Mouse (Mus musculus): ENCODE data around the gene Znrf1.

The Znrf1 gene

DNA sequence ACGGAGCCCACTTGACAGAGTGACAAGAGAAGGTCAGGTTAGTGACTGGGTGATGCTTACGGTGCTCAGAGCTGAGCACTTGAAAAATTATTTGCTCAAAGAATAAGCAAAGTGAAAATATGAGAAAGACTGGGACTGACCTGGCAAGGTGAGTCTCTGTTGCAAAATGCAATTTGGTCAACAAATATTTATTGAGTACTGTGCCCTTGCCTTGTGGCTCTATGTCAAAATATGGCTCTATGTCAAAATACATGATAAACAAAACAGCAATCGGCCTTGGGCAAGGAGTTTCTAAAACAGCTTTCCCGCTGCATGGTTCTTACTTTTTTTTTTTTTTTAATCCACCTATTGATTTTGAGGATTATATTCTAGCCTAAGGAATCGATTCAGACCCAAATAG, 406 bp upstream of the Znrf1 start:
- no peak for DNase-seq

DNA sequence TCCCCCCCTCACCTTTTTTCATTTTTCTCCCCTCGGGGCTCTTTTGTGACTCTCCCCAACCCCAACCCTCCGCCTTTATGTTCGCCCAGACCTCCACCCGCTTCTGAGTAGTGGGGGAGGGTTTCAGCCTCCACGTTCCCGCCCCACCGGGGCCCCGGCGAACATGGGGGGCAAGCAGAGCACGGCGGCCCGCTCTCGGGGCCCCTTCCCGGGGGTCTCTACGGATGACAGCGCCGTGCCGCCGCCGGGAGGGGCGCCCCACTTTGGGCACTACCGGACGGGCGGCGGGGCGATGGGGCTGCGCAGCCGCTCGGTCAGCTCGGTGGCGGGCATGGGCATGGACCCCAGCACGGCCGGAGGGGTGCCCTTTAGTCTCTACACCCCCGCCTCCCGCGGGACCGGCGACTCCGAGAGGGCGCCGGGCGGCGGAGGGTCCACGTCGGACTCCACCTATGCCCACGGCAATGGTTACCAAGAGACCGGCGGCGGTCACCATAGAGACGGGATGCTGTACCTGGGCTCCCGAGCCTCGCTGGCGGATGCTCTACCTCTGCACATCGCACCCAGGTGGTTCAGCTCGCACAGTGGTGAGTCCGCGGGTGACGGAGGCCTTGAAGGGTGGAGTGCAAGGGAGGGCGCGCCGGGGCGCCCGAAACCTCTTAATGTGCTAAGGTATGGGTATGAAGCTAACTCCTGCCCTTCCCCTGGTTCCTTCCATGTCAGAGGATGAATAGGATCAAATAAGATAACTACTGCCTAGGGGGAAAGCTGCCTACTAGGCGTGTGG, 1.3 kb downstream of the Znrf1 start:
- peak; percentile 20 to 31 for DNase-seq

DNA sequence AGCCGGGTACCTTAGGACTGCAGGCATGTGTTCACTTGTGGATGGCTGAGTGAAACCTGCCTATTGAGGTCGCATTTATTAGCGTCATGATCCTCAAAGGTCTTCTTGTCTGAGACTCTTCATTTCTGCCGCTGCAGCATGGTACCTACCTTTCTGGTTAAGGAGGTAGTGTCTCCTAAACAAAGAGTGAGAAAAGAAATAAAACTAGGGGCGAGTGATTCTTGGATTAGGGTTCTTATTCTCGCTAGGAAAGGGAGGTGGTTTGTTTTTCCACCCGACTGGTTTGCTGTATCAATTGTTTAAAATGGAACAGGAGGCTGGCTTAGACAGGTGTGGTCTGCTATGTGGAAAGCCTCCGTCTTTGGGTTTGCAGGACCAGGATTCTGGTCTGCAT, 1.9 kb downstream of the Znrf1 start:
- DNase-seq = no peak

DNA sequence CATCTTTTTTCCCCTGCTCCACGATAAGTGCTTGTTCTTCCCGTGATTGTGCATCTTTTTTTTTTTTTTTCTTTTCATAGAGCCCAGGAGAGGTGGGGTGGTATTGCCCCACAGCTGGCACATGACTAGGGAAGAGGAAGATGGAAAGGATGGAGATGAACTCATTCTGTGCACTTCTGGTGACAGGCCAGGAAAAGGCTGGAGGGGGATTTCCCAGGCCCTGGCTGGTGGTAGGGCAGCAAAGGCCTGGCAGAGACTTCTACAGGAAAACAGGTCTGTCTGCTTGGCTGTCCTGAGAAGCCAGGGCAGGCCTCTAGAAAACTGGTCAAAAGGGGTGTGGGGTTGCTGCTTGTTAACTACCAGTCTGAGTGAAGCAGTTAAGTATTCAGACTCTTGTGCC, 2.3 kb downstream of the Znrf1 start:
- DNase-seq = peak in 1 of 2 experiments; percentile 35

DNA sequence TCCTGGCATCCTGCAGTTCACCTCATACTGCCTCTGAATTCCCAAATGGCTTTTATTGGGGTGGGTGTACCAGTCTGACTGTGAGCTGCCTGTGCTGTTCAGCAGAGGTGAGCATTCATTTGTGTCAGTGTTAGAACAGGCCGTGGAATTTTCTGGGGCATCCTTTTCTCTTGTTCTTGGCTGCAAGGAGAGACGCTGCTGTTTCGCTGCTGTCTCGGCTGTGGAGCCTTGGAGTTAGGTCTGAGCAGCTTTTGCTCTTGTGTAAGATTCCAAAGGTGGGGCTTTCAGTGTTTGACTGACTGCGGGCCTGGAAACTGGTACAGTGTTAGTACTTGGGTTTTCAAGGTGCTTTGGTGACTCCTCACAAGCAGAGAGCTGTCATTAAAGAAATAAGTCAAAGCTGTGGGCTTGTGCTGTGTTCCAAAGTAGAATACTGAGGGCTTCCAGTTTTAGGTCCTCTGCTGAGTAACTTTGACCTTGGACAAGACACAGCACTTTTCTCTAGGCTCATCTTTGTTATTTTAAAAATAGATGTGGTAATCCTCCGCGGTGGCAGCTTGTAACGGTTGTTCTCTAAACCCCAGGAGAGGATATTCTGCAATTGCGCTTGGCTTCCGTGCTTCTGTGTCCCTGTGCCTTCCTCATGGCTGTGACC, 3.7 kb downstream of the Znrf1 start:
- DNase-seq = no peak

DNA sequence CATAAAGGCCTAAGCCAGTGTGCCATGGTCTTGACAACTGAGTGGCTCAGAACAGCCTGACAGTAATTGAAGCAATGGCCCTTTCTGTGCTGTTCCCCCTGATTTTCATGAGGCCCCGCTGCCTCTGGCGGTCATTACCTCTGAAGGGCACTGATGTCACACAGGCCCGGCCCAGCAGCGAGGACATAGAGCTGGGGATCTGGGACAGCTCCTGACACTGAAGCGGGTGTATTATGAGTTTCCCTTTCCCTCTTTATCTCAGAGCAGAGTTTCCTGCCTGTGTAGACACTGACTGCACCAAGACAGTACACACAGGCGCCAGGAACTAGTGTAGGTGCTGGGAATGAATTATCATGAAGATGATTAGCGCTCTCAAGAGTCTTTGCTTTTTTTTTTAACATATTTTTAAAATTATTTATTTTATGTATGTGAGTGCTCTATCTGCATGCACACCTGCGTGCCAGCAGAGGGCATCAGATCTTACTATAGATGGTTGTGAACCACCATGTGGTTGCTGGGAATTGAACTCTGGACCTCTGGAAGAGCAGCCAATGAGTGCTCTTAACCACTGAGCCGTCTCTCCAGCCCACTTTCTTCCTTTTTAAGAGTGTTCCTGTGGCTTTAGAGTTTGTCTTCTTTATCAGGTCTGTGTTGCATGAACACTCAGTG, 7.9 kb downstream of the Znrf1 start:
- DNase-seq = no peak

DNA sequence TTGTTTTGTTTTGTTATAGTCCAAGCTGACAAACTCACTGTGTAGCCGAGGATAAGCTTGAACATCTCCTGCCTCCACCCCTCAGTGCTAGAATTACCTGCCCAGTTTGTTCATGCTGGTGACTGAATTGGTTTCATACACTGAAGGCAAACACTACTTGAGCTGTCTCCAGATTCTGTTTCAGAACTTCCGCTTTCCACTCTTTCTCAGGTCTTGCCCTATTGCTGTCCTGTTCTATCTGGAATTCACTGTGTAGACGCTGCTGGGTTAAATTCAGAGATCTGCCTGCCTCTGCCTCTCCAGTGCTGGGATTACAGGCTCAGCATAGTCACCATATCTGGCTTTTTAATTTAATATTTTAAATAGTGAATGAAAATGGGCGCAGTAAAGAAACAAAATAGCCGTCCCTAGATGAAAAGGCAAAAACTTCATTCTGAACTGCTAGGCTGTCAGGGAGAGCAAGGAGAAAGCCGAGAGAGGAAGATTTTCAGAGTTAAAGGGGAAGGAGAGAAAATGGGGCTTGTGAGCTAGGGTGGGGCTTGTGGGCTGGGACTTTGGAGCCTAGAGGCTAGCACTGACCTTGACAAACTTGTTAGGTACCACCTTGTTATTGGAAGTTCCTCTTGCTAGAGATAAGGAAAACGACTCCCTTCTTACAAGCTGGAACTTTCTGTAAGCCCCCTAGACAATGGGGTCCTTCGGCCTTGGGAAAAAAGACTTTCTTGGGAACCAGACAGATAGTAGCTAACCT, 9.7 kb downstream of the Znrf1 start:
- DNase-seq = no peak

DNA sequence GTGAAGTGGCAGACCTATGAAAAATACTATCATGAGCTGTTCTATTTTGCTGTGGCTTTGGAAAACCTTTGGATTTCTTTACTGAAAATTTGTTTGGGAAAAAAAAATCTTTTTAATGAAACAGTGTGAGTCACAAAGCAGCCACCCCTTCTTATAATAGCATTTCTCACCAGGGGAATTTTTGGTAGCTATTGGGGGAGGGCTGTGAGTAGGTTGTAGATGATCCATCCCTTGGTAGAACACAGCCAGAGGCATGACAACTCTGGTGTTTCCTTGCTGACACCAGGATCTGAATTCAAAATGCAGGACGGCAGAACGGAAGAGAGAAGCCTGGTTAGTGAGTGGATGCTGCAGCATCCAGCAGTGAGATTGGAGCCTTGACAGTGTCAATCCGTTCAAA, 11.2 kb downstream of the Znrf1 start:
- DNase-seq = no peak

DNA sequence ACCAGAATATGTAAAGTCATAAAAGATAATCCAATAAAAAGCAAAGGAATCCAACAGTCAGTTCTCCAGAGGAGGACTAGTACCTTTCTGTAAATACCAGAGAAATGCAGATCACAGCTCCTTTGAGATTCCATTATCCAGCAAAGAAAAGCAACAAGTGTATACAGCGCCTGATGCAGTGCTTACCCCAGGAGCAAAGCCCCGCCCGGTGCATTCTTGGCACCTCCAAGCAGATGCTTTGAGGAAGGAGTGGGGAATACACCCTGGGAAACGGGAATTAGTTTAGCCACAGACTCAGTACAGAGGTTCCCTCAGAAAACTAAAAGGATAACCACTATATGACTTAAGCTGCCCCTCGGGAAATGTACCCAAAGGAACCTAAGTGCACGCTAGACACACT, 12.3 kb downstream of the Znrf1 start:
- no peak for DNase-seq

DNA sequence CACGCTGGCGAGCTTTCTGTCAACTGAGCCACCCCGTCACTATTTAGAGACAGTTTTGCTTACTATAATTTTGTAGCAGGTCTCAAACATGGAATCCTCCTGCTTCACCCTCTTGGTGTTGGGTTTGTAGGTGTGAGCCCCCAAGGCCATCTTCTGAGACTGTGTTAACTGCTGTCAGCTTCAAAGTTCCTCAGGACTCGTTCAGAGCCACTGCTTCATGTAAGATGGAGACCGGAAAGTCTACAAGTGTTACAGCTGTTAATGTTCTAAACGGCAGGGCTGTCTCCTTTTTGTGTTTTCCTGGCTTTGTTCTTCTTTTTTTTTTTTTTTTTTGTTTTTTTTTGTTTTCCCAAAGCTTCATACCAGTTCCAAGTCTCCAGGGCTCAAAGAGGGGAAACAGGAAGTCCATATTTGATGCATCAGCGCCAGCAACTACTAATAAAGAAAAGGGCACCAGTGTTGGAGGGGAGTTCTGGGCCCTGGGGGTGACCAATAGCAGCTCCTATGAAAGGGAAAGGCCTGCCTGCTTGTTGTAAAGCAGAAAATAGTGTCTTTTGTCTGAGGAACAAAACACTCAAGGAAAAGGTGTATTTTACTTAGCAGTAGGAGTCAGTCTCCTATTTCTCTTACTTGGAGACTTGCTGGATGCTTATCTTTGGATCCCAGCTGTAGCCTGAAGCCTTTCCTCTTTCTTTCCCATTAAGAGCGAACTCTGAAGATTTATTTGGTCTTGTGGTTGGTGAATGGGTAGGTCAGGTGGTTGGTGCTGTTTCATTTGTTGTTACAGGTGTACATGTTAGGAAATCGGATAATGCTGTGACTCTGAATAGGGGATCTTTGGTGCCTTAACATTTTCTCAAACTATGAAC, 14.3 kb downstream of the Znrf1 start:
- DNase-seq = no peak

DNA sequence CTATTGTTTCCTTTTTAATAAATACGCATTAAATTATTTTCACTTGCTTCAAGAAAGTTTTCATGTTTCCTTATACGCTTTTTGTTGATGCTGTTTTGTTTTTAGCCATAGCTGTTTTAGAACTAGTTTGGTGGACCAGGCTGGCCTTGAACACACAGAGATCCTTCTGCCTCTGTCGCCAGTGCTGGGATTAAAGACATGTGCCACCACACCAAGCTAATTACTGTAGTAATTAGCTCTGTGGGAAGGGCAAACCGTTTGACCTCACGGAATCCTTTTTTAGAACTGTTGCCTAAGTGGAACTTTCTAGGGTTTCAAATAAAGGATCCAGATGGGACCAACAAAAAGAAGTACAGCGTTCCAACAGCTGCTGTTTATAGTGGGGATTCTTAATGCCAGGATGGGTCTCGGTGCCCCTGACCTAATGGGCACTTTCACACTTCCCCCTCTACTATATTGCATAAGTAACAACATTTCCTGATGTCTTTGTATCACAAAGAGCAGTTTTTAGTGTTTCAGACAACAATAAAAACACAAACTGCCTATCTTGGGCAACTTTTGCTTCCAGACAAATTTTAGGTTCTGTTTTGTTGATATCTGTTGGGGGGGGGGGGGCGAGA, 15.7 kb downstream of the Znrf1 start:
- no peak for DNase-seq

DNA sequence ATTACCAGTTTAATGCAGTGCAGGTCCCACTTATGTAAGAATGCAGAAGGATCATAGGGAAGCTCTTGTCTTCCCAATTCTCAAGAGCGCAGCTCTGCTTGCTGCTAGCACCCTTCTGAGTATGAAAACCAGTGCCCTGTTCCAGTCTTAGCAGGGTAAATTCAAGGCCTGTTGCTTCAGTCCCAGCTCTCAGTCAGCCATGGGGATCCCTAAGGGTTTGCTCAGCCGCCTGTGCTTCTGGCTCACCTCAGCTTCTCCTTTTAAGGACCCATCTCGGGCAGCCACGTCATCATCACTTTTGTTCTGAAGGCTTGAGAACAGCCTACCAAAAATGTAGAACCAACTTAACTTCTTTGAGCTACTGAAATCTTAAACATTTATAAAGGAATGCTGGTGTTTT, 25.9 kb downstream of the Znrf1 start:
- no peak for DNase-seq

DNA sequence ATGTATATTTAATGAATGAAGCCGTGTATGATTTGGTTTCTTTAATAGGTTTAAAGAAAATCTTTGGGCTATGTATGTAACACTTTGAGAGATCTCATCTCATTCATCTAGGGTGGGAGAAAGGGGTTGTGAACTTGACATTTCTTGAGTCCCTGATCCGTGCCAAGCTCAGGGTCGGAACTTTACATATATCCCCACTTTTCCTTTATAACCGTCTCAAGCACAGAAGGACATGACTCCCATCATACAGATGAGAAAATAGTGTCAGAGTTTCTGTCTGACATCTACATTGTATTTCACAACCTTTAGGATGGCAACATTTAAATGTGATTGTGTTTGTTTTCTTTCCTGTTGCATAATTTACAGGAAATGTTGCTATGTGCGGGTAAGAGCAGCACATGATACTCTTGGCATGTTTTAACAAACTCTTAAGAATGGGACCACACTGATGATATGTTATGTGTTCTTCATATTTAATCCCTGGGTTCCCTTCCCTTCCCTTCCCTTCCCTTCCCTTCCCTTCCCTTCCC, 26.4 kb downstream of the Znrf1 start:
- no peak for DNase-seq

DNA sequence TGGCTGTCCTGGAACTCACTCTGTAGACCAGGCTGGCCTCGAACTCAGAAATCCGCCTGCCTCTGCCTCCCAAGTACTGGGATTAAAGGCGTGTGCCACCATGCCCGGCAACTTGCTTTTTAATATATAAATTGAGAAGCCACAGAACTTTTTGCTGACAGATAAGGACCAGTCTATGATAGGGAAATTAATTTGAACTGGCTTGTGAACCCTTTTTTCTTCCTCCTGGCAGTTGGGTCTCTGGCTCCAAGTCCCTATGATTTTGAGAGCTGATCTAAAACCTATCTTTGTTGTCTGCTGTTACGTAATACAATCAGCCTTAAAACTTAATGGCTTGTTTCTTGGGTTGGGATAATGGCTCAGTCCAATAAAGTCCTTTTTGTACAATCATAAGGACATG, 27.2 kb downstream of the Znrf1 start:
- no peak for DNase-seq

DNA sequence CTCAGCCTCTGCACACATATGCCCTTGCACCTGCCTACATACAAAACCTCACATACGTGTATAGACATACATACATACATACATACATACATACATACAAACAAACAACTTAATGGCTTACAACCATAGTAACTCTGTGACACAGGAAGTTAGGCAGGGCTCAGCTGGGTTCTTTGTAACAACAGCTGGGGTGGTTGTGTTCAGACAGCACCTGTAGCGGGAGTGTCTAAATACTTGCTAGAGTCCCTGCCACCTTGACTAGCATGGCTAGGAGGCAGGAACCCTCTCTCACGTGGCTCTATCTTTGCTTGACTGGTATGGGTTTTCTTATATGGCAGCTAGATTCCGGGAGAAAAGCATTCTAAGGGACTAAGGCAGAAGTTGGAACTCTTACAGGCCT, 27.8 kb downstream of the Znrf1 start:
- no peak for DNase-seq

DNA sequence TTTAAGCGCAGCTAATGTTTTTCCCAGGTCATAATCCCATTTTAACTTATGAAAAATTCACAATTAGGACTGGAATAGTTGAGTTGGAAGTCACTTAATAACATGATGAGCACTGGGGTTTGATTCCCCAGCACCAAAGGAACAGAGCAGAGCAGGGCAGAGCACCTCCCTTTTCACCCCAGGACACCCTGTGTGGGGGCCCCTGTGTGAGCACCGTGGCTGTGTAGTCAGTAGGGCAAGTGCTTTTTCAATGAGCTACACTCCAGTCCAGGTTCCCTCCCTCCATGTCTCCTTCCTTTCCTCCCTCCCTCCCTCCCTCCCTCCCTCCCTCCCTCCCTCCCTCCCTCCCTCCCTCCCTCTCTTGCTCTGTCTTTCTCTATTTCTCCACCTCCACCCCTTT, 28.2 kb downstream of the Znrf1 start:
- no peak for DNase-seq

DNA sequence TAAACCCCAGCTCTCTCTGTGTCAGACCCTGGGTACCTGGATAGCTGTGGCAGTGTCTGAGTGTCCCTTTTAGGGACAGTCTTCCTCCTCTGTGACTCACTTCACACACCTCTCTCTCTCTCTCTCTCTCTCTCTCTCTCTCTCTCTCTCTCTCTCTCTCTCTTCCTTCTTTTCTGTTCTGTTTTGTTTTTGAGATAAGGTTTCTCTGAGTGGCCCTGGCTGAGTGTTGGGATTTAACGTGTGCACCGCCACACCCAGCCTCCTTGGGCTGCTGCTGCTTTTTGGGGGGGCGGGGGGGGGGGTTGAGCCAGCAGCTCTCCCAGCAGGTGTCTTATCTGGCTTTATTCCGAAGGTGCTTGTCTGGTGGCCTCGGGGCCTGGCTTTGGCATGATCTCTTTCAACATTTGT, 29.9 kb downstream of the Znrf1 start:
- DNase-seq = no peak

DNA sequence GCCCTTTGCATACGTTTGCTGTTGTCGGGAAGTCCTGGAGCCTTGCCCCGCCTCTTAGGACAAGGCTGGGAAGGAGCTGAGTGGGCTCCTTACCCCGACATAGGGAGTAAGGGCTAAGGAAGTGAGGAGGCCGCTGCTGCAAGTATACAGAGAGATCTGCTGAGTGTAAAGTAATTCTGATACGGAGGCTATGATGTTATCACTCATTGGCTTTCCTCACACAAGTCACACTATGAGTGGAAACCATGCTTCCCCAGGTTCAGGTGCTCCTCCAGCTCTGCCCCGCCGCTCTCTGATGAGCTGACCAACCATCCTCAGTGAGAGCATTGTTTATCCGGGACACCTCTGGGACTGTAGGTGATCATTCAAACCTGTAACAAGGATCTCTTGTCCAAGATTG, 30.4 kb downstream of the Znrf1 start:
- DNase-seq = no peak

DNA sequence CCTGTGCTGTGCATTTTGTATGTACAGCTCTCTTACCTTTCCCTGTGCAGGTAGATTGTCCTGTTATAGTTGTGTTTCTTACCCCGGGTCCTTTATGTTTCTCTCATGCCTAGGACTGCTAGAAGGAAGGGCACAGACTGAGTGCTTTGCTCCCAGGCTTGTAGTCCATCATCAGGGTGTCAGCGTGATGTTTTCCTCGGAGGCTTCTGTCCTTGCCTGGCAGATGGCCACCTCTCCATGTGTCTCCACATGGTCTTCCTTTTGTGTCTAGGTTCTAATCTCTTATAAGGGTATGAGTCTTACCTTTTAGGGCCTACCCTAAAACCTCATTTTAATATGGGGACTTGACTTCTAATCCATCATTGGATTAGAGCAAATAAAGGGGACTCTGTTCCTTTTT, 31.7 kb downstream of the Znrf1 start:
- DNase-seq = no peak

DNA sequence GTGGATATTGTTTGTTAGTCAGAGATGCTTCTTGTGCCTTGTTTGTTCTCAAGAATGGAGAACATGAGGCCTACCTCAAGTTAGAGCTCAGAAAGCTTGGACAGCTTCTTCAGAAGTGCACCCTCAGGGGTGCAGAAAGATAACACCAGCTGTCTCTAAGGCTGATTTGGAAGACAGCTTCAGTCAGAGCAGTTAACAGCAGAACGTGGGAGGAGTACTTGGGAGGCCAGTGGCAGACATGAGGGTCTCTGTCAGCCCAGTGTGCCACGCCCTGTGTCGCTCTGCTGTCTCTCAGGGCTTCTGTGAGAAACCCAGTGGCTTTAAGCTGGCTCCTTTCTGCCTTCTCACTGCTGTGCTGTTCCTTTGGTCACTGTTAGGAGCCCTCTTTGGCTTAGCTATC, 32.1 kb downstream of the Znrf1 start:
- no peak for DNase-seq

DNA sequence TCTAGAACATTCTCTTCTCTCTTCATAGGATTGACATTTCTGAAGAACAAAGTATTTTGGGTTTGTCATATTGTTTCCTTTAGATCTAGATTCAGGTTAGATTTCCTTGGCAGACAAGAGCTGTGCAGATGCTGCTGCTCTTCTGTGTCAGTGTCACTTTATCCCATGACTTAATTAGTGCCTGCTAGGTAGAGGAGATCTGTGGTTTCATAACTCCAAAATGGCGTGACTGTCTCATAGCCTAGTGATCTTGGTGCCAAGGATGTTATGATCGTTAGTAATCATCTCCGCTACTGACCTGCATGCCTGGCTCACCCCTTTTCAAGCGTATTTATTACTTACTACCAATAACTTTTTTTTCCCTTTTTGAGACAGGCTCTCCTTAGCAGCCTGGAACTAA, 34.0 kb downstream of the Znrf1 start:
- DNase-seq = no peak

DNA sequence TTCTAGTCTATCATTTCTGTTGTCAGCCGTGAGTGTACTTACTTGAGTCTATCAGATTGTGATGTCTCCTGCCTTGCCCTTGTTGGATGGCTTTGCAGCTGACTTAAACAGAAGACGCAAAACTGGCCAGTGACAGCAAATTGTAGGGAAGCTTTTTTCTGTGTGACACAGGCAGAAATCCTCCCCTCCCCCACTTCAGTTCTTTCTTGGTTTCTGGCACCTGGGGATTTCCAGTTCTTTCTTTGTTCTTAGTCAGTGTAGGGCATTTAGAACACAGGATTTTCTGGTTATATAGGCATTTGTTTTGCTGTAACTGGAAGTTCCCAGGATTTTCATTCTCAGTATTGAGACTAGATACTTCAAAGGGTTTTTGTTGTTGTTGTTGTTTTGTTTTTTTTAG, 34.5 kb downstream of the Znrf1 start:
- no peak for DNase-seq
